Mouse (Mus musculus) brain, adult 2 months (tissue): Measurements from ENCODE around the gene Hist1h4b.

Source experiments
- DNase-seq: peaks from one replicate; pipeline ENCODE4 v3.0.0; 2011; ENCODE audit warnings: low read depth, low spot score

The Hist1h4b gene

DNA sequence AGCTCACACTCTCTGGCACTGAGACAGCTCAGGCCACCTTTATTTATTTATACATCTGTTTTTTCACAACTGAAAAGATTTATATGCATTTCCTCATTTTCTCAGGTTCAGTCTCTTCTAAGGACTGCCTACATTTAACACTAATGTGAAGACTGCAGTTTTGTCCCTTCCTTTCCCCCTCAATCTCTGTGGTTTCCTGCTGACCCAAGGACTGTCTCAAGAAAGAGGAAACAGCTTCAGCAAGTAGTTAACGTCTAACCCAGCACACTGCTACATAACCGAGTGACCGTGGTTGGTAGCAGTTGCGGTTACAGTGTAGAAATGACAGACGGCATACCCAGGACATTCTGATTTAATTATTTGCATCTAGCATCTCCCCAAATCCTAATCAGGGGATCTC, 42.6 kb downstream of the Hist1h4b start:
- DNase-seq = no peak

GRCm38 (mm10) chr13:23804532-23804931, 47.7 kb downstream of the Hist1h4b start:
- no peak for DNase-seq

DNA sequence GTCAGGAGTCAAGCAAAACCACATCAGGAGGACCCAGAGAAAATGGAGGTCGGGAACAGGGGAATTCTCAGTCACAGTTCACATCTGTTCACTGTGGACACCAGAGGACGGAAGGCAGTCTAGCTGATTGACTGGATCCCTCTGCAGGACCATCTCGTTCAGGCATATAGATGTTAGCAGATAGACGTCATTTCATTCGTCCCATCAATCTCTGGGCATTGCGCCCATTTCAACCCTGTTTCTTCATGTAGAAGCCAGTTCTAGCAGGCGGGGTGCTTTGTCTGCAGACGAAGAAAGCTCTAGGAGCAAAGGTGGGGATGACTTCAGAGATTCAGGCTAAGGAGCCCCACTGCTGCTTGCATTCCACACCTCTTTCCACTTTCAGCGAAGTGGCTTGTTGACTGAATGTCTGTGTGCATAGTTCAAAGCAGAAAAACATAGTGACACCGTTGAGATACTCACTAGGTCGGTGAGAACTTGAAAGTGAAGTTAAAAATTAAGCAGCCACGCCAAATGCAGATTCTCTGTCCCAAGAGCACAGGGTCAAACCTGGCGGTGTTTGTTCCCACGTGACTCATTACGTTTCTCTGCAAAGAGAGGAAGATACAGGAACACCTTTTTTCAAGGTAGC, 49.7 kb downstream of the Hist1h4b start, which contains the start of gene Slc17a2:
Slc17a2 (plus strand) TSS at position 572 of the 631 bp plus-strand sequence.
- DNase-seq = no peak
